Mouse (Mus musculus) adrenal gland, adult 8-10 months (tissue): ENCODE measurements at regions not wholly inside any gene's neighbourhood (a gene's known extent, or its start where the extent isn't known, plus 50 kb on each side); places are given as distances from the start of the nearest gene placed in this dataset.
A peak's percentile ranks its signal among the peaks of the same experiment; 100 is the strongest.

ENCODE experiments used
- DNase-seq: peaks from one replicate; pipeline ENCODE4 v3.0.0; 2022

DNA sequence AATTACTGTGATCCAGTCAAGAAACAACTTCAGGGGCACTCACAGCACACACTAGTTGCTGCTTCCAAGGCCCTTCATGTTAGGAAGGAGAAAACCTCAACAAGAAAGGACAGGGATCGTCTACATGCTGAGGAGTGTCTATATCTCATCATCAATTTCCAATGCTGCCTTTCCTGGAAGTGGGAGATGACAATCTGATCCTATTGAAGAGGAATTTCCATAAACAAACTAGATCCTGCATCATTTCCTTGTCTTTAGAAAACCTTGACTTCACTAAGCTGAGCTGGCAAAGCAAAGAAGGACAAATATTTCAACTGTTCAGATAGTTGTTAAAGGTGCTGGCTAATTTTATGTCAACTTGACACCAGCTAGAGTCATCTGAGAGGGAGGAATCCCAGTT lies 83.5 kb upstream of the Rapgef5 start:
- no peak for DNase-seq

DNA sequence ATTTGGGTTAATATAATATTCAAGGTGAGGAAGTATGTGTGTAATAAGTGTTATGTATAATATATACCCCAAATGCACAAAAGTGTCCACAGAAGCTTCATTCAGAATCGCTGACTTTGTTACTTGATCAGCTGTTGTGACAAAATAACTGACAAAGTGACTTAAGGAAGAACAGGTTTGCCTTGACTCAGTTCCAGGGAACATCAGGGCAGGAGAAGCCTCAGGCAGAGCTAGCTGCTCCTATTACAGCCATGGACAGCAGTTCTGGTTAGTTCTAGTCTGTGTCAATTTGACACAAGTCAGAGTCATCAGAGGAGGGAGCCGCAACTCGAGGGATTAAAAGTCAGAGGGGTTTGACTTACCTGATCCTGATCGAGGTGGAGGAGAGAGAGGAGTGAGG lies 79.3 kb upstream of the Rapgef5 start:
- no peak for DNase-seq

DNA sequence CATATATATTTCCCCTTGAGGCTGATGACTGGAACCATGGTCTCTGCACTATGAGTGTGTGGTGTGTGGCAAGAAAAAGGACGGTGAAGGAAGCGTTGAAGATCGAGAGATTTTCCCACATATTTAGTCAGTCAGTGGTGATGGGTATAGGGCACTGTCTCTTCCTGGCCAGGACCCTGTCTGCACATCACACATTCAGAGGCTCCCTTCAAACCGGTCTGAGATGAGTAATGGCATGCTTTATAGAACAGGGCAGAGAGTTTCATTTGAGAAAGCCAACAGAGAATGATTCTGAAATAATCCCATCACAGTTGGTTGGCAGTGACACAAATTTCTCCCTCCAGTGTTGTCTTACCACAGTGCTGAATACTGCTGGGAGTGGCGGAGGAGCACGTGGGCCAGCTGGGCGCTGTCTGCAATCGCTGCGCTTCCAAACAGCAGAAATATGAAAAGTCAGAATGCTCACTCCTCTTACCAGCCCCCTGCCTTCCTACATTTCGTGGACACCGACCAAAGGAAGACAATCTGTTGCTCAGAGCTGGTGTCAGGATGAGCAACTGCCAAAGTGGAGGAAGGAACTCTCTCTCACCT lies 77.2 kb upstream of the Rapgef5 start:
- DNase-seq: no peak

DNA sequence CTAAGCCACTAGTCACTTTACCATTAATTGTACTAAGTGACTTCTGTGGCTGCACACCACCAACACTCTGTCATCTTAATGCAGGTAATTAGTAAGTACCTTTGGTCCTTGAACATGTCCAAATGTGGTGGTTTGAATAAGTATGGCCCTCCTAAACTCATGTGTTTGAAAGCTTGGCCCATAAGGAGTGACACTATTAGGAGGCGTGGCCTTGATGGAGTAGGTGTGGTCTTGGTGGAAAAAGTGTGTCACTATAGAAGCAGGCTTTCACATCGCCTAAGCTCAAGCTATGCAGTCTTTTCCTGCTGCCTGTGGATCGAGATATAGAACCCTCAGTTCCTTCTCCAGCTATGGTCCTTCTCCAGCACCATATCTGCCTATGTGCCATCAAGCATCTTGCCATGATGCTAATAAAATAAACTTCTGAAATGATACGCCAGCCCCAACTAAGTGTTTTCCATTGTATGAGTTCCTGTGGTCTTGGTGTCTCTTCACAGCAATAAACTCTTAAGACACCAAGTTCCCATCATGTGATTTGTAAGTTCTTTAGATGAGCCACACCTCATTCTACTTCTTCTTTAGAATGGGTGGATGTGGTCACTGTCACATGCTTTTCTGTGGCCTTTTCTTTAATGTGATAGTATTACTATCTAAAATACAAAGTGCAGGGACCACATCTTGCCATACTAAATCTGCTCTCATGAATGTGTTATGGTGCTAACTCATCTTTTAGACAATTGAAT lies 71.9 kb upstream of the Rapgef5 start:
- DNase-seq: no peak

DNA sequence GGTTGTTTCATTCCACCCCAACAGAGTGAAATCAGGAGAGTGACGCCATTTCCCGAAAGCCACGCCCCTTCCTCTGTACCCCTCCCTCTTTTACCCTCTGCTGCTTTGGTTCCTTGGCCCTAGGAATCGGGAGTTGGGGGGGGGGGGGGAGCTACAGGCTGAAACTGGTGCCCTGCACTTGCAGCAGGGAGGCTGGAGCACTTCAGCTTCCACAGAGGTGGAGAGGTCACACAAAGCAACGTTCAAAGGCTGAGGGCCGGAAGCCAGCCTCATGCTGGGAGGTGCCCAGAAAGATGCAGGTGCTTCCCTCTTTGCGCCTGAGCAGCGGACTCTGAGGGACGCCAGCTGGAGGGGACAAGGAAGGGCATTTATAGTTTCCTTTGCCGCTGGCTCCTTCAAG lies 69.1 kb upstream of the Rapgef5 start:
- no peak for DNase-seq

DNA sequence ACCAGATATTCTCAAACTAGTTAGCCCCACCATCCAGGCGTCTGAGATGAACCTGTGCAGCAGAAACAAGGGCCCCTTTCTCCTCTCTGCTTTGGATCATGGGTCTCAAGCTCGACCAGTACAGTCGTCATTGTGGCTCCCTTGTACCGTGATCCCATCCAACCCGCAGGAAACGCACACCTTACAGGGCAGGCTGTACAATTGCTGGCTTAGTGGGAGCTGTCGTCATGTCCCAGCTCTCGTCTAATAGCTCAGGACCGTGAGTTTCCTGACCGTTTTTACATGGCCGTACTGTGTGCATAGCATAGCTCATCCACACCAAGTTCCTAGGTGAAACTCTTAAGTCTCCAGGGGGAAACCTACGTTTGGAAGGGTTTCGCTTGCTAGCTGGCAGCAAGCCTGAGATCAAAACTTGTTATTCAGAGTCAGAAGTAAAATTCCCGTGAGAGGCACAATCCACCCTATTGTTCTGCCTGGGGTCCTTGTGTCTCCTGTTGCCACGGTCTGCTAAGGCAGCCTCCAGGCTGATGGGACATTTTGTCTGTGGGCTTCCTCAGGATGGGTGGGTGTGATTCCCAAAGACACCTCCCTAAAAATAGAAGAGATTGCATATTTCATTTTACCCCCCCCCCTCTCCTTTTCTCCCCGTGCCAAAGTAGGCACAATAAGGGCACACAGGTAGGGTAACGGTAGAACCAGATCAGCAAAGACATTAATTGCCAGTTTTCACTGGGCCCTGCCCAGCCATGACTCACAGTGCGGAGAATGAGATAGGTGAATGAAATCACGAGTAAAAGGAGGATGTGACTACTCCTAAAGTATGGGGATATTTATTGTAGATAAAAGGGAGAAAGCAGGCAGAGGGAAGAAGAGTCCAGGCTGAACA lies 68.2 kb upstream of the Rapgef5 start:
- no peak for DNase-seq

DNA sequence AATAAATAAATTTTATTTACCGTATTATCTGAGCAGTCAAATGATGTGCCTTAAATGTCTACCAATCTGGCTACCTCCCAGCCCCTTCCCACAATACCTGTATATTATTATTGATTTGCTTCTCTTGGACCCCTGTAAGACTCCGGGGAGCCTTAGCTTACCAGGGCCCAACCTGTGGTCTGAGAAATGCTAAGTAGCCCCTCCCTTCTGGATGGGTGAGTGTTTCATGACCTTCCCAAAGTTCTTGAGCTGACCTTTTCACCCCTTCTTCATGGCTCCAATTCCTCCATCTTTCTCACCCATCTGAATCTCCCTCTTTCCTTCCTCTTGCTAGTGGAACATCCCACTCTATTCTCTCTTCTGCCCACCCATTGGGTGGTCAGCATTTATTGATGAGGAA lies 67.2 kb upstream of the Rapgef5 start:
- DNase-seq: no peak

DNA sequence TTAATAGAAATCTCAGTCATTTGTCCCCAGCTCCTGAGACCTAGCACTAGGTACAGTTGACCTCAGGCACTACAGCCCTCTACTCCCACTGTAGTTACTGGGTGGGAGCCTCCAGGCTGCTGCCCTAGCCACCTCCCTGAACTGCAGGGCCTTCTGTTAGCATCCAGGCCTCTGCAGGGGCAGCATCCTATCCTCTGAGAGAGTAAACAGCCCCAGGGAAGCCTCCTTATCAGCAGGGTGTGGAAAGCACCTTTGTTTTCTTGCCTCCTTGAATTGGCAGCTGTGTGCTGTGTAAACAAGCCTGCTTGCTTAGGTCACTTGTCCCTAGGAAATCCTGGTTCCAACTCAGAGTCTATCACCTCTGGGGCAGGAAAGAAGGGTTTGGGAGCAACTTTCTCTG lies 66.2 kb upstream of the Rapgef5 start:
- DNase-seq: no peak

DNA sequence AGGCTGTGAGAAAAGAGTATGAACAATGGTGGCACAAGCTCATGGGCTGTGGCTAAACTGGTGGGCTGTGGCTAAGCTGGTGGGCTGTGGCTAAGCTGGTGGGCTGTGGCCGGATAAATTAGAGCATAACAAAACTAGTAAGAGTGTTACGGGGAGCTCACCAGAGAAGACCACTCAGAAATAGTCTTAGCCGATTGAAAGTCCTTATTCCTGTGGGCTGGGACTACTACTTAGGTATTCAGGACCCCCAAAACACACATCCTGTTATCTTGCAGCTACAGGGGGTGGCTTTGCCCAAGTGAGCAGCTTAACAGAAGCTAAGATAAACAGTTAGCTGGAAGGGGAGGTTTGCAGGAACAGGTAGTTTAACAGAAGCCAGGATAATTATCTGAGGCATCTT lies 65.4 kb upstream of the Rapgef5 start:
- no peak for DNase-seq

DNA sequence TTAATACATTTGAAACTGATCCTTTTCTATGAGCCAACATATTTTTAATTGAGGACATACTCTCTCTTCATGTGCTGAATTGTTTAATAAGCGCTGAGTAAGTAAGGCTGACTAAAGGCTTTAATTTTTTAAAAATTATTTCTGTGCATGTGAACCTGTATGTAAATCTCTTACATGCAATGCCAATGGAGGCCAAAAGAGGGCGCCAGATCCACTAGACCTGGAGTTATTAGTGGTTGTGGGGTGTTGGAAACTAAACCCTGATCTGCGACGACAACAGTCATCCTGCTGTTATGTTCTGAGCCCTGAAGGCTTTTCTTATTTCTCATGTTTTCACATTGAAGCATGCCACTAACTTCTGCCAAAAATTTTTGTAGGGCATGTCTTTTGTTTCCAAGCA lies 64.8 kb upstream of the Rapgef5 start:
- no peak for DNase-seq

DNA sequence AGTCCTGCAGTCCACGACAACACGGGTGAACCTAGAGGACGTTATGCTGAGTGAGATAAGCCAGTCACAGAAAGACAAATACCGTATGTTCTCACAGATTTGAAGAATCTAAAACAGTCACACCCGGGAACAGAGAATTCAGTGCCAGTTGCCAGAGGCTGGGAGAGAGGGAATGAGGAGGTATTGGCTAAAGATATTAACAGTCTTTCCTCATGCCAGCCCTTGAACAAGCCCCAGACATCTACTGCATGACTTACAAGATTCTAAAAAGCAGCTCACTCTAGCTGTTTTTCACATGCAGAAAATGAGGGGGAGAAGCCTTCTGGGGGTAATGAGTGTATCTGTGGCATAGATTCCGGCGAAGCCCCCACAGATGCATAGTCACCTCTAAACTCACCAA lies 60.5 kb upstream of the Rapgef5 start:
- no peak for DNase-seq

DNA sequence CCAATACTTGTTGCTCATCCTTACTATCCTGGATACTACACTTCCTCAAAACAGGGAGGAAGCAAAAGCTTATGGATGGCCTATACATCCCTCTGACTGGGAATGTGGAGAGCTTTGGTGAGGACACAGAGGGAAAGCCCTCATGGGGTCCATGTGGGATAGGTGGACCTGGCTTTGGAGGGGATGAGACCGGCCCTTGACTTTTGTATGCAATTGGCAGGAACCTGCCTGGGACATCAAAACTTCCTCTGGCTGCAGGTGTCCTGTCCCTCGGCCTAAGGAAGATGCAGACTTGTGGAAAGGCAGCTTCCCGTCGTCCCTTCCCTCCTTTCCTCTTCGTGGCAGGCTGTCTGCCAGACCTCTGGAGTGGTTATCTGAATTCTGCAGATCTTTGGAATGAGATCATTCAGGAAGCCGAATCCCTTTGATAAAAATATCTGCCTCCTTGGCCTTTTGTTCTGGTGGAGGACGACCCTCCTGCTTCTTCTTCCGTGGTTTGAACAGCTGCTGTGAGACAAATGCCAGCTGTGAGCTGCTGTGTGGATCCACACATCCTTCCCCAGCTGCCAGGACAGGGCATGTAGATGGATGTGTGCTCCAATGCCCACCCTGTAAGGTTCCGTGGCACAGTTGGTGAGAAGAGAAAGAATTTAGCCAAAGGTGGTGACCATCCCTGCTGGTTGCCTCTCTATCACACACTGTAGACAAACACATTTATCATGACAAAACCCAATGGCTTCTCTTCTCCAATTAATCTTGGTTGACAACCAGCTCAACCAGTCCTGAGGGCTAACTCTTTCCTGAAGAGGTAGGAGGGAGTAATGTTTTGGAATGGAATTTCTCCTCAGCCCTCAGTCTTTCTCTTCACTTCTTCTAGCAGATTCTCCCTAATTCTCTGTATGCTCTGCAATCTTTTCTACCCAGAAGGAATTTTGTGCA lies 57.9 kb upstream of the Rapgef5 start:
- DNase-seq: peak; percentile 50

DNA sequence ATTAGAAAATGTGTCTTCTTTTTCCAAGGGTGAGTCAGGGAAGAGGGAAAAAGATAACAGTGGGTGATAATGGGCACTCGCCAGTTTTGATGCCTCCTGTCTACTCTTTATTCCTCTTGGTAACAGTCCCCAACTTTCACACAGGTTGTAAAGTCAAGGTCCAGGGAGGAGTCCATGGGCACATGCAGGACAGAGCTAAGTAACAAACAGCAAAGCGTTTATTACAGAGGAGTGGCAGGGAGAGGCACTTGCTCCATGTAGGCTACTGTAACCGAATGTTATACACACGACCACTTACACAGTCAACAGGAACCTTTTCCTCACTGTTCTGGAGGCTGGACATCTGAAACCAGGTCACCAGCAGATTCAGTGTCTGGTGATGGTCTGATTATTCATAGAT lies 56.7 kb upstream of the Rapgef5 start:
- DNase-seq: no peak

DNA sequence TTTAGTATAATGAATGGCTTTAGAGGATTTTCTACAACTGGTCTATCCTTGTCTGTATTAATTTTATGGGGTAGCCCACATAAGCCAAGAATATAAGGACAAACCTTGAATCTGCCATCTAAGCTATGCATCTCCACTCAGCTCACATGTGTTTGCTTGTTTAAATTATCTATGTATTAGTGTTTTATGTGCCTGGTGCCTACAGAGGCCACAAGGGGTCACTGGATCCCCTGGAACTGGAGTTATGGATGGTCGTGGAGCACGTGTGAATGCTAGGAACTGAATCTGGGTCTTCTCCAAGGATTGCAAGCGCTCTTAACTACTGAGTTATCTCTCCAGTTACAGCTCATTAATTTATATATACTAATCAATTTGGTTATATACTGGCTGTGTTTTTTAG lies 51.1 kb upstream of the Rapgef5 start:
- no peak for DNase-seq

DNA sequence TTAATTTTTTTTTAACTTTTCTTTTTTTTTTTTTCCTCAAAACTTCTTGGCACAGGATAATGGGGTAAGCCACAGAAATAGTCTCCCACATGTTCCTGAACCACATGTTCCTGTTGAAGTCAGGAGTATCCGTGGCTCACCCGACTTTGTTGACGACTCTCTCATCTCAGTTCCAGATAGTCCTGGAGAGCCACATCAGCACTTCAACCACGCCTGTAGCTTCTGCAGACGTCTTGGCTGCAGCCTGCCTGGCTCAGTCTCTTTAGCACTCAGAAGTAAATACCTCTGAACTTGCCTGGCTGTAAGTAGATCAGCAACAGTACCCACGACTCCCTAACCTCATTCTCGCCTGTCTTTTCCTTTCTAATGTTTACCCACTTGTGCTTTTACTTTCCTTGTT lies 50.3 kb upstream of the Rapgef5 start:
- DNase-seq: no peak
